Mouse (Mus musculus) lung, adult 2 months (tissue): ENCODE data around the gene Fyco1.

Experiments
- CTCF ChIP-seq: fragments of 200-500 bp; IDR thresholded peaks from 2 replicates; pipeline ENCODE4 v1.5.1; 2011; ENCODE audit warnings: mild to moderate bottlenecking, low read length, control low read depth; ENCODE audit not compliant: insufficient read depth
- POLR2A ChIP-seq: fragments of 200-500 bp; IDR thresholded peaks from 2 replicates; pipeline ENCODE4 v1.6.1; 2011; ENCODE audit warnings: low read depth, mild to moderate bottlenecking, control low read depth, low read length, borderline replicate concordance; ENCODE audit errors: extremely low read depth

GRCm38 (mm10) chr9:123828916-123829315, 22.8 kb downstream of the Fyco1 start:
- TF ChIP-seq CTCF (no peak), POLR2A (no peak)
